ENCODE assay signal across 7 mouse cellular contexts in the genomic region with DNA sequence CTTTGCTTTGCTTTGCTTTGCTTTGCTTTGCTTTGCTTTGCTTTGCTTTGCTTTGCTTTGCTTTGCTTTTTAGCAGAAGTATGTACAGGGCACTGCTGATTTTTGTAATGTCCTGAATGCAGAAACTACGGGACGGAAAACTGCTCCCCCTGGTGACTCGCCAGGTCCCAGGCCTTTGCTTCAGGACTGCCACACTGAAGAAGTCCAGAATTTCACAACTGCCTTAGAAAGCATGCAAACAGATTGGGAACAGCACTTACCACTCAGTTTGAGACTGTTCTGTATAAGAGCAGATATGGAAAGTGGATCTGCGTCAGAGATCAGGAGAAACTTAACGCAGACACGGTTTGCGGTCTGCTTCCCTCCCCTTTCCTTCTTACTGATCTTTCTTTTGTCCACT.
DNase-seq lines count a peak whose midpoint lies in the region; ATAC-seq and TF ChIP-seq lines count a peak whose summit lies in the region.

No protein-coding gene starts in this region.

- no peak overlapping the region for H3K4me3 ChIP-seq in hindbrain, embryonic 10.5 days
- no peak overlapping the region for H3K4me3 ChIP-seq in layer of hippocampus, adult 2 months

- H3K27ac ChIP-seq in hindbrain, embryonic 10.5 days, result peak overlapping the region; percentile 86
- H3K27ac ChIP-seq in layer of hippocampus, adult 2 months, result peak overlapping the region; percentile 58; the same call in 1 of the 2 replicates

- TF ChIP-seq CTCF in layer of hippocampus, adult 2 months (conservative IDR thresholded peaks at IDR 0.05), result peak; percentile 71

- ATAC-seq in frontal cortex, adult (ENCODE audit: low TSS enrichment), result peak; percentile 72

- no peaks in the 10 kb centered on the region for H3K36me3 ChIP-seq in hindbrain, embryonic 10.5 days

- peaks cover 44% of the 10 kb centered on the region for H3K27me3 ChIP-seq in hindbrain, embryonic 10.5 days (ENCODE audit: insufficient read depth, poor library complexity, severe bottlenecking)

- H3K9me3 ChIP-seq in hindbrain, embryonic 10.5 days, result no peaks in the 10 kb centered on the region

- peaks cover 66% of the 10 kb centered on the region for H3K4me1 ChIP-seq in hindbrain, embryonic 10.5 days (replicated peaks)

- WGBS in hindbrain, embryonic 10.5 days, result 11% methylated on average over 7 of the region's 7 CpGs

- peak; percentile 92 for DNase-seq in adipocyte (ENCODE audit: low spot score)
- peak; percentile 69 for DNase-seq in cerebellum, adult 8-10 months
- peak; percentile 72 for DNase-seq in hindbrain, embryonic 10.5 days (ENCODE audit: low spot score)
- DNase-seq in layer of hippocampus, adult 2 months (ENCODE audit: low spot score in 2 of 2), result peak; percentile 26 to 42
- peak; percentile 89 for DNase-seq in lung, postnatal 25 days (ENCODE audit: low spot score)
- peak; percentile 38 to 69 for DNase-seq in spleen, postnatal 4 days (ENCODE audit: low spot score in 2 of 2)

Comparison
In these comparisons a context has a peak if more than half of its experiments do, and no peak if none do; other contexts are left out.
1. DNase-seq: peak in every context shown above with its lines; median percentile 92 in adipocyte; 89 in lung, postnatal 25 days; 72 in hindbrain, embryonic 10.5 days; 69 in cerebellum, adult 8-10 months; 54 in spleen, postnatal 4 days; 34 in layer of hippocampus, adult 2 months.